Mouse (Mus musculus) v-Abl transformed pro-B cells (cell line): Measurements from ENCODE around the gene Hddc2.
"Not testable (repeated sequence)": the region's sequence is repeated elsewhere in the genome, so short reads cannot be mapped to it uniquely, and the experiment has no call there.

Experiments used
- in situ Hi-C, 2 experiments: fragments of 400-800 bp; cut with MboI; formaldehyde crosslinking; loops; one replicate each; pipeline ENCODE4 v1.15.1; 2025; ENCODE audit not compliant: unreplicated experiment in 2 of 2

Gene Hddc2

GRCm38 (mm10) chr10:31352845-31353427 lies 39.8 kb downstream of the Hddc2 start:
- in situ Hi-C loops, result no loop called here

- in situ Hi-C loops, result no loop called here
Measured at GRCm38 (mm10) chr10:31354141-31354540, 41.0 kb downstream of the Hddc2 start.

GRCm38 (mm10) chr10:31354886-31355461 lies 41.8 kb downstream of the Hddc2 start:
- in situ Hi-C loops, result no loop called here

- in situ Hi-C loops, result no loop called here
Measured at GRCm38 (mm10) chr10:31359749-31360148, 46.6 kb downstream of the Hddc2 start.

- in situ Hi-C loops, result not testable (repeated sequence)
Measured at GRCm38 (mm10) chr10:31370200-31370599, 57.0 kb downstream of the Hddc2 start.
